Mouse (Mus musculus): Measurements from ENCODE around the gene Bglap3.
"Not testable (repeated sequence)": the region's sequence is repeated elsewhere in the genome, so short reads cannot be mapped to it uniquely, and the experiment has no call there.

Bglap3 gene

GRCm38 (mm10) chr3:88375750-88376626 is 3.4 kb upstream of the Bglap3 start:
- not testable (repeated sequence) for DNase-seq

- DNase-seq: not testable (repeated sequence)
Observed at GRCm38 (mm10) chr3:88368511-88368910, 4.0 kb downstream of the Bglap3 start.

- DNase-seq: not testable (repeated sequence)
Observed at GRCm38 (mm10) chr3:88367517-88367916, 5.0 kb downstream of the Bglap3 start.

- DNase-seq: not testable (repeated sequence)
Observed at GRCm38 (mm10) chr3:88366830-88367428, 5.6 kb downstream of the Bglap3 start.

GRCm38 (mm10) chr3:88365705-88366361 is 6.7 kb downstream of the Bglap3 start:
- no peak for DNase-seq

- no peak for DNase-seq
Observed at GRCm38 (mm10) chr3:88364337-88364736, 8.2 kb downstream of the Bglap3 start, which contains the start of gene Paqr6. TSS of gene Paqr6 (plus strand) at chr3:88364584.

GRCm38 (mm10) chr3:88363700-88364099 is 8.8 kb downstream of the Bglap3 start:
- peak; percentile 54 for DNase-seq

GRCm38 (mm10) chr3:88361612-88362313 is 10.8 kb downstream of the Bglap3 start:
- DNase-seq: peak; percentile 40

GRCm38 (mm10) chr3:88361096-88361495 is 11.4 kb downstream of the Bglap3 start:
- DNase-seq: no peak

- DNase-seq: no peak
Observed at GRCm38 (mm10) chr3:88359989-88360388, 12.6 kb downstream of the Bglap3 start.

GRCm38 (mm10) chr3:88359584-88359983 is 13.0 kb downstream of the Bglap3 start:
- no peak for DNase-seq

GRCm38 (mm10) chr3:88354396-88355165 is 18.0 kb downstream of the Bglap3 start:
- no peak for DNase-seq

GRCm38 (mm10) chr3:88352907-88353306 is 19.6 kb downstream of the Bglap3 start:
- peak; percentile 76 for DNase-seq

GRCm38 (mm10) chr3:88350732-88351131 is 21.8 kb downstream of the Bglap3 start:
- no peak for DNase-seq

- DNase-seq: no peak
Observed at GRCm38 (mm10) chr3:88339006-88339405, 33.5 kb downstream of the Bglap3 start.

GRCm38 (mm10) chr3:88338316-88338715 is 34.2 kb downstream of the Bglap3 start:
- no peak for DNase-seq

- no peak for DNase-seq
Observed at GRCm38 (mm10) chr3:88337367-88338020, 35.0 kb downstream of the Bglap3 start.

- DNase-seq: peak; percentile 95
Observed at GRCm38 (mm10) chr3:88336058-88337013, 36.2 kb downstream of the Bglap3 start, which contains the start of the genes Tmem79 and Smg5. TSS of gene Tmem79 (minus strand) at chr3:88336148. TSS of gene Smg5 (plus strand) at chr3:88336260.

GRCm38 (mm10) chr3:88335436-88336053 is 37.0 kb downstream of the Bglap3 start:
- DNase-seq: no peak

Measured in cerebellum, adult 11-12 months (tissue).